Mouse (Mus musculus) heart, adult 9 months (tissue): ENCODE measurements around the gene Exosc1.

ENCODE experiments used
- DNase-seq, 2 experiments: peaks; one replicate each; pipeline ENCODE4 v3.0.0; 2022; ENCODE audit warnings: low spot score in 2 of 2

The Exosc1 gene

DNA sequence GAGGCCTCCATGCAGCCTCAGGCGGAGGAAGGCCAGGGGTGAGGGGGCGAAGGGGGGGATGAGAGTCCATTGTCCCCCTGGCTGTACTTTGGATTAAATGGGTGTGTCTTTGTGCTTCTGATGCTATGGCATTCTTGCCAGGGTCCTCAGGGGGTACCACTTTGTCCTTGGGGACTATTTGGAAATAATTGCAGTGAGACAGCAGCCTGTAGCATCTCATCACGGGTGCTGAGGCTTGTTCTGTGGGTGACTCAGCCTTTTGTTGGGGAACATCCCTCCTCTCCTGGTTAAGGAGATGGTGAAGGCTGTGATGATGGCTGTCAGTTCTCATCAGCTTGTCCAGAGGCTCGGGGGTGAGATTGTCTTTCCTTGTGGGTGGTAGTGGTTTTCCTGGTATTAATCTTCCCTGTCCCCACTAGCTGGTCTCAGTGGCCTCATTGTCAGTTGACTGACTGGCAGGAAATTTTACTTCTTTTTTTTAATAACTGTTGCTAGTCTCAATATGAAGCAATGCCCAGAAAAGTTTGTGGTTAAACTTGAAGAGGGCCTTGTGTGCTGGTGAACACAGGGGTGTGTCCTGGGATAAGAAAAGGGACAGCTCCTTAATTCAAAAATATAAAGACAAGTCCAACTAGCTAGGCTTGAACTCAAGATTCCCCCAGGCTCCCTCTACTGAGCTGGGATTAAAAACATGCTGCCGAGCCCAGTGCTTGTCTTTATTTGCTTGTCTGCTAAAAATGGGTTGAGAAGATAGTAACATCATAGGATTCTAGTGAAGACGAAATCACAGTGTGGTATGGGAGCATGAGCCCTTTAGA, 19.2 kb downstream of the Exosc1 start:
- DNase-seq = no peak

DNA sequence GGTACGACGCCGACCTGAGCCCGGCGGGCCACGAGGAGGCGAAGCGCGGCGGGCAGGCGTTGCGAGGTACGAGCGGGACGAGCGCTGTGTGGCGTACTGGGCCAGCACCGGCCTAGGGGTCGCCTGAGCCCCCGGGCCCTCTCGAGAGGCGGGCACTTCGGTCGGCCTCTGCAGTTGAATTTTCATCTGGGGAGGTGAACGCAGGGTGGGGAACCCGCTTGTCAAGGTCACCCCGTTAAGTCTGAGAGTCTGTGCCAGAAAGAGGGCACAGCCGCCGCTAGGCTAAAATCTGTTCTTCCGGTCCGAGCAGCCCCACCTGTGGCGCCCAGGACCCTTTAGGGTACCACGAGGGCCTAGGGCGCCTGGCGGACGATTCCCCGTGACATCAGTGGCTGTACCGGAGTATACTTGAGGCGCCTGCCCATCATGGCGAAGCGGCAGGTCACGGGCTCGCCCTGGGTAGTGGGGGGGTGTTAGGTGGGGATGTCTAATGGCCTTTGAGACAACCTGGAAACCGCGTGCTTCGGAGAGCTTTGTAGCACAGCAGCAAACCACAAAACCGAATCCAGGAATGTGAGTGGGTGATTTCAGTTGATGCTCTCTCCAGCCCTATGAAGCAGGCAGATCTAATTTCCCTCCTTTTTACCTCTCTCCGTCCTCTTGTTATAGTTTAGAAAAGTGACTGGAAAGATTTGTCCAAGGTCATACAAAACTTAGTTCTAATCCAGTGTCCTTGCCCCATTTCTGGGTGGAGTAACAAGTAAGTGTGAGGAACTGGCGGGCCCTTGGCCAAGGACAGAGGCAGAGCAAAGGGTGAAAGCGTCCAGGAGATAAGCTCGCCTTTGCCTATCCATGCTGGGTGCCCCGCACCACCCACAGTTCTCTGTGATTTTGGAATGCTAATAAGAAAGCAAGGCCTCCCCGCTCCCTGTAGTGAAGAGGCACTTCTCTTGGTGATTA, 20.8 kb downstream of the Exosc1 start:
- peak; percentile 21 to 44 for DNase-seq

DNA sequence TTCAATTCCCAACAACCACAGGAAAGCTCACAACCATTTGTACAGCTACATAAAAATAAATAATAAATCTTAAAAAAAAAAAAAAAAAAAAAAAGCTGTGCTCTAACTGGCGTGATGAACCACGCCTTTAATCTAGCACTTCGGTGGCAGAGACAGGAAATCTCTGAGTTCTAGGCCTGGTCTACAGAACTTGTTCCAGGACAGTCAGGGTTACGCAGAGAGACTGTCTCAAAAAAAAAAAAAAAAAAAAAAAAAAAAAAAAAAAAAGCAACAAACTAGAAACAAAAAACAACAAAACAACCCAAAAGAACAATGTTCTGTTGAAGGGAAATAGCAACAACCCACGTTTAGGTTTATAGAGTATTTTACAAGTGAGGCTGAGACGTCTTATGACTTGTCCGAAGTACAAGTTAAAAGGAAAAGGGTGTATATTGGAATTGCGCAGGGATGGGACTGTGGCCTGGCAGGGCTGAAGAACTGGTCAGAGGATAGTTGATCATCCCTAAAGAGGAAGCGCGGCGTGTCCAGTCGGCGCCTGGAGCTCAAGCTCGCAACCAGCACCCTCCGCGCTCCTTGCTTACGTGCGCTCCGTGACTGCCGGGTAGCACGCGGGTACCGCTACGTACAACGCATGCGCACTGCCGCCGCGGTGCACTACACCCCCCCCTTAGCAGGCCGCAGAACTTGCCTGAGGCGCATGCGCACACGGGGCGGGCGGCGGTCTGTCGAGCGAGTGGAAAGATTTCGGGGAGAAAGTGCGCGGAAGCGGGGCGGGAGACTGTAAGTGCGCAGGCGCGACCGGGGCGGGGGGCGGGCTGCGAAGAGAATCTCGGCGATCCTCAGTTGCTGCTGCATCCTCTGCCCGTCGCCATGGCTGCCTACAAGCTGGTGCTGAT, 21.8 kb downstream of the Exosc1 start, which contains the start of gene Pgam1:
Gene Pgam1, plus strand, starts transcription at position 746 of the 896 bp plus-strand sequence.
- DNase-seq = peak; percentile 95 to 97

DNA sequence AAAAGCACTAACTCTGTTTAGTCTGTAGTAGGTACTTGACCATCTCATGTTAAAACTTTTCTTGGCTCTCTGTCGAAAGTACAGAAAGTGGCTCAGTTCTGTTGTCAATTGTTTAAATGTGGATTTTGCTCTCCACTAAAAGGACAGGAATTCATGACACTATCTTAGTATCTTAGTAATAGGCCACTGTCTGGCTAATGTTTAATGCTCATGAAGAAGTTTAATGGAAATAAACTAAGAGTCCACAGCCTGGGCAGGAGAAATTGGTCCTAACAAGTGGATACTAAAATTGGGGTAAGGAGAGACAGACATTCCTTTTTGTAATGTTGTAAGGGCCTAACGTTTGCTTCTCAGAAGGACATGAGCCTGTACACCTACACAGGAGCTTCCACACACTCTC, 22.8 kb downstream of the Exosc1 start:
- no peak for DNase-seq

GRCm38 (mm10) chr19:41908736-41909135, 24.5 kb downstream of the Exosc1 start:
- no peak for DNase-seq

DNA sequence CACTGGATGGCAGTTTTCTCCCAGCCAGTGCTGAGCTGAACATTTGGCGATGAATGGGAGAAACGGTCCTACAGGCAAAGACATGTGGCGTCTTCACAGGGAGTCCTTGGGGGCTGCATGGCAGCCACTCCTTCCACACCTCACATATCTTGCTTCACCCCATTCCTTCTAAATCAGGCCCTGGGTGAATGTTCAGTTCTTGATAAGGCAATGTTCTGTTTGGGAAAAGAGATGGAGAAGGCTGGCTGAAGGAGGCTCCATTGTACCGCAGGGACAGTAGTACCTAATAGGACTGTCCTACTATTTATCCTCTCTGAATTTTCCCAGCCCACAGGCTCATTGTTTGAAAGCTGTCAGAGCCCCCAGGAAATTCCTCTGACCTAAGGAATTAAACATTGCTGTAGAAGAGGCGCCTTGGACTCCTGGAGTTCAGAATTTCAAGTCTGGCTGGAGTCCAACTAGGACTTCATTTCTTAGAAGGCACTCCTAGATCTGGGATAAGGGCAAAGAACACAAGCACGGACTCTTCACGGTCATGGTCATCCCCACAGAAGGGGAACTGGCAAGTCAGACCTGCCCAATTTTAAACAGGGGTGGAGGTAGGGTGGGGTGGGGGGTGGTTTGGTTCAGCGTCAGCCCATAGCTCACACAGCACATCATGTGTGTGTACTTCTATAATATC, 26.0 kb downstream of the Exosc1 start:
- DNase-seq = no peak

DNA sequence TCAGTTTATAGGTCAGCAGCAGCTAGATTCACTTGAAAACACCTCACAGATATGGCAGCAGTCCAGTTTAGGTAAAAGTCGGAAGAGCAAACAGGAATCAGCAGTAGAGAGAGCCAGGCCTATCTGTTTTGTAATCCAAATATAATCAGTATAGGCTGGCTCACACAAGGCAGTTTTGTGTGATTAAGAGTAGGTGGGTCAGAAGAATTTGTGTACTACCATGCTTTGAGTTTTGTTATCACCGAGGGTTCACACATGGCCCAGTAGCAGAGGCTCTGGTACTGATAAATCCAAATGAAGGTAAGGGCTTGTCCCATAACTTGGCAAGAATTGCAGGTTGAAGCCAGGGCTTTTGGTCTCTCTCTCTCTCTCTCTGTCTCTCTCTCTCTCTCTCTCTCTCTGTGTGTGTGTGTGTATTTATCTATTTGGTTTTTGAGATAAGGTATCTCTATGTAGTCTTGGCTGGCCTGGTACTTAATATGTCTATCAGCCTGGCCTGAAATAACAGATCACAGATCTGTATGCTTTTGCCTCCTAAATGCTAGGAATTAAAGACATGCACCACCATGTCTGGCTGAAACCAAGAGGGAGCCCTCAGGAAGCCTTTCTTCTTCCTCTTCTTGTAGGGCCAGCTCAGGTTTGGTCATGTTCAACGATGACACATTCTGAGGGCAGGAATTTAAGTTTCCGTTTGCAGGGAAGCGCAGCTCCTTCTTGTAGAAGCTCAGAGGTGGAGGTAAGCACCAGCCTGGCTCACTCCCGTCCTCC, 26.7 kb downstream of the Exosc1 start:
- DNase-seq = no peak

- no peak for DNase-seq
Observed at GRCm38 (mm10) chr19:41905246-41905645, 28.0 kb downstream of the Exosc1 start.

DNA sequence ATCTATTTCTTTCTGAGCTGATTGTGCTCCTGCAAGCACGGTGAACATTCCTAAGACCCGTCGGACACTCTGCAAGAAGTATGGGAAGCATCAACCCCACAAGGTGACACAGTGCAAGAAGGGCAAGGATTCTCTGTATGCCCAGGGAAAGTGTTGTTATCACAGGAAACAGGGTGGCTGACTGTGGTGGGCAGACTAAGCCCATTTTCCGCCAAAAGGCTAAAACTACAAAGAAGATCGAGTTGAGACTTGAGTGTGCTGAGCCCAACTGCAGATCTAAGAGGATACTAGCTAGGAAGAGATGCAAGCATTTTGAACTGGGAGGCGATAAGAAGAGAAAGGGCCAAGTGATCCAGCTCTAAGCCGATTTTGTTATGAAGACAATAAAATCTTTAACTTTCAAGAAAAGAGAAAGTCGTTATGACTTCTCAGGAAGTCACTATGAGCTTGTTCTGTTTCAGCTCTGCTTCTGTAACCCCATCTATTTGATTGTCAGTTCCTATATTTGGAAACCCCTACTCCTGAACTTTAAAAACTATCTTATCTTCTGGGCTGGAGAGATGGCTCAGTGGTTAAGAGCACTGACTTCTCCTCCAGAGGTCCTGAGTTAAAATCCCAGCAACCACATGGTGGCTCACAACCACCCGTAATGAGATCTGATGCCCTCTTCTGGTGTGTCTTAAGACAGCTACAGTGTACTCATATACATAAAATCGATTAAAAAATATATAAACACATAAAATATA, 30.2 kb downstream of the Exosc1 start:
- no peak for DNase-seq

- no peak for DNase-seq
Observed at GRCm38 (mm10) chr19:41901696-41902095, 31.5 kb downstream of the Exosc1 start.

- DNase-seq = no peak
Observed at GRCm38 (mm10) chr19:41900495-41901090, 32.6 kb downstream of the Exosc1 start.

DNA sequence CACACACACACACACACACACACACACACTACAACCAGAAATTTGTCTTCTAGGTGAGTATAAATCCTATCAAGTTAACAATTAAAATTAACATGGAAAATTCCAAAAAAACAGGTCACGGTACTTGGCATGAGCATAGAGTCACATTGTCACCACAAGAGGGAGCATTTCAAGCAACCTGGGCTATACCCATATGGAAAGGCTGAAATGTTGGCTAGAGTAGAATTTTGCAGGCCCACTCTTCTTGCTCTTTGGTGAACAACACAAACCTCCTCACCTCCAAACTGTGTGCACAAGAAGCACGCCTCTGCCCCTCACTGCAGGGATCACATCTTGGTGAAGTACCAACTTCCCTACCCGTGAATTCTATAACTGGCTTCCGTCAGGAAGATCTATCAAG, 34.4 kb downstream of the Exosc1 start:
- peak in 1 of 2 experiments; percentile 13 for DNase-seq

DNA sequence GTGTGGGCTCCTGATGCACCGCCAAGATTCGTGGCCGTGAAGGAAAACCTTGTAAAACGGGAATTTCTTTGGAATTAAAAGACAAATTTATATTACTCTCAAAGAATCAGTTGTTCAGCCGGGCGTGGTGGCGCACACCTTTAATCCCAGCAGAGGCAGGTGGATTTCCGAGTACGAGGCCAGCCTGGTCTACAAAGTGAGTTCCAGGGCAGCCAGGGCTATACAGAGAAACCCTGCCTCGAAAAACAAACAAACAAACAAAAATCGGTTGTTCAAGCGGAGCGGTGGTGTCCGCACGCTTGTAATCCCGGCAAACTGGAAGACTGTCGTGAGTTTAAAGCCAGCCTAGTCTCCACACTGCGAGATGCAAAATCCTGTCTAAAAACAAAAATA, 36.9 kb downstream of the Exosc1 start:
- no peak for DNase-seq

- DNase-seq = peak; percentile 87 to 89
Observed at GRCm38 (mm10) chr19:41895460-41896318, 37.5 kb downstream of the Exosc1 start, which contains the start of gene Rrp12. TSS of gene Rrp12 (minus strand) at chr19:41896173.

GRCm38 (mm10) chr19:41894959-41895358, 38.3 kb downstream of the Exosc1 start:
- peak in 1 of 2 experiments; percentile 31 for DNase-seq

DNA sequence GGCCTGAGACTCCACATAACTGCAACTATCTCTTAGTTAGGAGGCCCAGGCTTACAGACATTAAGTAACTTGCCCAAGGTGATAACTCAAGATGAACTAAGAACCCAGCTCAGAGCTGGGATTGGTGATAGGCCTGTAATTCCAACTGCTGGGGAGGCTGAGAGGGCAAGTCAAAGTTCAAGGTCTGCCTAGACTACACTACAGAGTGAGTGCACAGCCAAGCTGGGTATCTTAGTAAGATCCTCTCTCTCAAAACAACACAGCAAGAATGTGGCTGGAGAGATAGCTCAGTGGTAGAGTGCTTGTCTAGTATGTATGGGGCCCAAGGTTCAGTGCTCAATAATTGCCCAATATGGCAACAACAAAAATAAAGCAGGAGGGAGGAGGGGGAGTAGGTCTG, 45.0 kb downstream of the Exosc1 start:
- no peak for DNase-seq

DNA sequence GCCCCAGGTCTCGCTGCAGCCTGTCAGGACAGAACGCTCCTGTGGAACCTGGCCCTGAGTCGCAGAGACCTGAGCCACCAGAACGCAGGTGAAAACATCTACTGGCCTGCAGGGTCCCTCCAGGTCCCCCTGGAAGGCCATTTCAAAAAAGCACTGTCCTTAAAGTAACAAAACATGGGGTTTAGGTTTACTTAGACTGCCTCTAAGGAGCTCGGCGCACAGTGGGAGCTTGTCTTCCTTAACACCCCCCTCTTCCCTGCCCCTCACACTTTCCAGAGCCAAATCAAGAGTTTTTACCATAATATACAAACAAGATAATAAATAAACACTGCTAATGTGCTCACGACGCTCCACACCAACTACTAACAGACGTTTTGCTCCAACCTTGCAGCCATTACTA, 49.3 kb downstream of the Exosc1 start:
- no peak for DNase-seq

GRCm38 (mm10) chr19:41881842-41882241, 51.4 kb downstream of the Exosc1 start:
- DNase-seq = no peak
